Mouse (Mus musculus): ENCODE data around the gene Nup210l.

- no peak for TF ChIP-seq CTCF (conservative IDR thresholded peaks at IDR 0.05; ENCODE audit: low read length)
- TF ChIP-seq POU5F1 (IDR thresholded peaks at IDR 0.05; ENCODE audit: borderline replicate concordance, low read length) = no peak
Measured at GRCm38 (mm10) chr3:90155996-90156395, 52.1 kb downstream of the Nup210l start.

Measured in E14TG2a.4 (cell line).